Mouse (Mus musculus): ENCODE results near the gene Miga2. TPM values are rescaled to one million over a fixed set of nuclear protein-coding genes. Genes with fewer than 3 reads are reported as not detected.

Miga2 gene
- polyA plus RNA-seq, 1 experiment from 2014 or later, result 8.5 TPM

GRCm38 (mm10) chr2:30380564-30381376, 16.7 kb downstream of the Miga2 start:
- Histone ChIP-seq H3K9ac (peak overlapping the region; percentile 40), H3K27me3 (no peaks in the 10 kb centered on the region), H3K27ac (peak overlapping the region; percentile 85), H3K4me1 (replicated peaks) (peaks cover 61% of the 10 kb centered on the region), H3K4me2 (peak overlapping the region; percentile 27), H3K4me3 (replicated peaks) (no peak overlapping the region), H3K36me3 (peaks cover 88% of the 10 kb centered on the region), H3K9me3 (replicated peaks) (no peaks in the 10 kb centered on the region)
- 66% methylated on average over 10 of the region's 10 CpGs for WGBS (ENCODE audit: insufficient replicate concordance)
- DNase-seq (no peak), ATAC-seq (ENCODE audit: low read depth) (peak; percentile 39)

- no peaks in the 10 kb centered on the region for H3K27me3 ChIP-seq
- peaks cover 83% of the 10 kb centered on the region for H3K36me3 ChIP-seq
- WGBS (ENCODE audit: insufficient replicate concordance), result 63% methylated on average over 4 of the region's 4 CpGs
- DNase-seq (peak; percentile 36), ATAC-seq (ENCODE audit: low read depth) (peak; percentile 75)
- H3K4me3 ChIP-seq (replicated peaks), result no peak overlapping the region
- H3K9ac ChIP-seq, result no peak overlapping the region
- H3K4me2 ChIP-seq, result peak overlapping the region; percentile 27
- peak overlapping the region; percentile 85 for H3K27ac ChIP-seq
- no peaks in the 10 kb centered on the region for H3K9me3 ChIP-seq (replicated peaks)
- H3K4me1 ChIP-seq (replicated peaks), result peaks cover 61% of the 10 kb centered on the region
Measured at GRCm38 (mm10) chr2:30381377-30381725, 17.3 kb downstream of the Miga2 start.

DNA sequence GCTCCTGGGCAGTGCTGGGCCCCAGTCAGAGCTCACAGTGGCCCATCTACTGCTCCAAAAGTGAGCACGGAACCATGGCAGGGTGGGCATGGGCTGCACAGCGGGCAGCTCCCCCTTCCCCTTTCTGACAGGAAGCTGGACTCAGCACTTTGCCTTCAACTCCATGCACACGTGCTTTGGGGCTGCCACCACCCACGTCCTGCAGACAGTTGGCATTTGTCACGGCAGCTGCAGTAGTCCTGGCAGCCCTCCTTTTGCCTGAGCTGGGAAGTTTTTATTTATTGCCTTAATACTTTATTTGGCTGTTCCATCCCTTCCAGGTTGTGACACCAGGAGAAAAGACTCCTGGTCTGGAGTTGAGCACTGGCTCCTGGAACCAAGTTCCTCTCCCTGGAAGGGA, 20.8 kb downstream of the Miga2 start:
- 71% methylated on average over 5 of the region's 5 CpGs for WGBS (ENCODE audit: insufficient replicate concordance)
- no peaks in the 10 kb centered on the region for H3K9me3 ChIP-seq (replicated peaks)
- no peak for DNase-seq
- no peak for ATAC-seq (ENCODE audit: low read depth)
- H3K4me3 ChIP-seq (replicated peaks), result no peak overlapping the region
- H3K36me3 ChIP-seq, result peaks cover 55% of the 10 kb centered on the region
- no peak overlapping the region for H3K4me2 ChIP-seq
- H3K9ac ChIP-seq, result no peak overlapping the region
- H3K27me3 ChIP-seq, result no peaks in the 10 kb centered on the region
- H3K4me1 ChIP-seq (replicated peaks), result peaks cover 42% of the 10 kb centered on the region
- no peak overlapping the region for H3K27ac ChIP-seq

DNA sequence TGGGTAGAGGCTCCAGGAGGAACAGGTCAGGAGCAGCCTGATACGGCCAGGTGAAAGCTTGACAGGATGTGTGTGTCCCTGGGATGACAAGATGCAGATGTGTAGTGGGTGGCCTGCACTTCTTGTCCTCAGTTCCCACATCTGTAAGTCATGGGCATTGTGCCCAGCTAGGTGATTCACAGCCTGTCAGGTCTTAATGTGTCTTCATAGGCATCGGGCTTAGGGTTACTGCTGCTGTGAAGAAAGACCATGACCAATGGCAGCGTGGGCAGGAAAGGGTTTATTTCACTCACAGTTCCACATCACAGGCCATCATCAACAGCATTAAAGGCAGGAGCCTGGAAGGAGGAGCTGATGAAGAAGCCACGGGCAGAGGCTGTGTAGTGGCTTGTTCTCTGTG, 21.6 kb downstream of the Miga2 start:
- peaks cover 34% of the 10 kb centered on the region for H3K4me1 ChIP-seq (replicated peaks)
- no peak overlapping the region for H3K4me2 ChIP-seq
- no peaks in the 10 kb centered on the region for H3K9me3 ChIP-seq (replicated peaks)
- H3K4me3 ChIP-seq (replicated peaks), result no peak overlapping the region
- H3K27ac ChIP-seq, result no peak overlapping the region
- H3K27me3 ChIP-seq, result no peaks in the 10 kb centered on the region
- ATAC-seq (ENCODE audit: low read depth) (no peak), DNase-seq (no peak)
- WGBS (ENCODE audit: insufficient replicate concordance), result 76% methylated on average over 4 of the region's 4 CpGs
- peaks cover 51% of the 10 kb centered on the region for H3K36me3 ChIP-seq
- no peak overlapping the region for H3K9ac ChIP-seq

- no peak overlapping the region for H3K27ac ChIP-seq
- no peaks in the 10 kb centered on the region for H3K9me3 ChIP-seq (replicated peaks)
- DNase-seq (no peak), ATAC-seq (ENCODE audit: low read depth) (no peak)
- no peak overlapping the region for H3K4me2 ChIP-seq
- WGBS (ENCODE audit: insufficient replicate concordance), result 73% methylated on average over 9 of the region's 9 CpGs
- peaks cover 28% of the 10 kb centered on the region for H3K4me1 ChIP-seq (replicated peaks)
- peaks cover 38% of the 10 kb centered on the region for H3K36me3 ChIP-seq
- H3K4me3 ChIP-seq (replicated peaks), result no peak overlapping the region
- H3K27me3 ChIP-seq, result no peaks in the 10 kb centered on the region
- H3K9ac ChIP-seq, result no peak overlapping the region
Measured at GRCm38 (mm10) chr2:30386913-30387312, 22.9 kb downstream of the Miga2 start.

DNA sequence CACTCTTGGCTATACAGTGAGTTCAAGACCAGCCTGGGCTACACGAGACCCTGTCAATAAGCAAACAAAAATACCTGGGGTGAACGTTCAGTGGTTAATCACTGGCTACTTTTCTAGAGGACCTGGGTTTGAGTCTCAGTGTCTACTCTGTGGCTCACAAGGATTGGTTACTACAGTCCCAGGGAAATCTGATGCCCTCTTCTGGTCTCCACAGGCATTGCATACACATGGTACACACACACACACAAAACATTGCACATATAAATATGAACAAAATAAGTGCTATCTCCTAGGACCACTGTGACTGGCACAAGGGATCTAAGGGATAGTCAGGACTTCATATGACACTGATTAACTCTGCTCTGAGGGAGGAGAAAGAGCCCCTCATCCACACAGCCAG, 25.0 kb downstream of the Miga2 start:
- no peak for ATAC-seq (ENCODE audit: low read depth)
- 83% methylated on average over 2 of the region's 2 CpGs for WGBS (ENCODE audit: insufficient replicate concordance)

GRCm38 (mm10) chr2:30392114-30392576, 28.1 kb downstream of the Miga2 start, which contains the start of gene Dolpp1:
TSS of gene Dolpp1 (plus strand) at chr2:30392254.
- DNase-seq, result peak; percentile 98
- whole genome bisulfite sequencing (ENCODE audit: insufficient replicate concordance), result under 1% methylated on average over 40 of the region's 40 CpGs
- Histone ChIP-seq H3K9ac (peak within 1 kb of the TSS; percentile 78), H3K36me3 (peaks cover 27% of the 10 kb centered on the region), H3K4me3 (replicated peaks) (peak within 1 kb of the TSS; percentile 69), H3K27ac (peak within 1 kb of the TSS; percentile 83), H3K27me3 (no peaks in the 10 kb centered on the region), H3K9me3 (replicated peaks) (no peaks in the 10 kb centered on the region), H3K4me2 (peak within 1 kb of the TSS; percentile 79), H3K4me1 (replicated peaks) (peaks cover 38% of the 10 kb centered on the region)
- peak; percentile 98 for ATAC-seq (ENCODE audit: low read depth)

More for the DNA sequence above, 25.0 kb downstream of the Miga2 start:
- Histone ChIP-seq H3K4me3 (replicated peaks) (no peak overlapping the region), H3K4me2 (no peak overlapping the region), H3K27me3 (no peaks in the 10 kb centered on the region), H3K4me1 (replicated peaks) (peaks cover 27% of the 10 kb centered on the region), H3K27ac (no peak overlapping the region), H3K9me3 (replicated peaks) (no peaks in the 10 kb centered on the region), H3K36me3 (peaks cover 20% of the 10 kb centered on the region), H3K9ac (no peak overlapping the region)
- DNase-seq, result no peak

GRCm38 (mm10) chr2:30392577-30393369, 28.7 kb downstream of the Miga2 start:
- no peaks in the 10 kb centered on the region for H3K9me3 ChIP-seq (replicated peaks)
- peak; percentile 53 for DNase-seq
- ATAC-seq (ENCODE audit: low read depth), result peak; percentile 61
- H3K4me3 ChIP-seq (replicated peaks), result peak overlapping the region; percentile 69
- peak overlapping the region; percentile 79 for H3K4me2 ChIP-seq
- peaks cover 33% of the 10 kb centered on the region for H3K36me3 ChIP-seq
- peak overlapping the region; percentile 83 for H3K27ac ChIP-seq
- peaks cover 38% of the 10 kb centered on the region for H3K4me1 ChIP-seq (replicated peaks)
- H3K9ac ChIP-seq, result peak overlapping the region; percentile 78
- under 1% methylated on average over 54 of the region's 54 CpGs for WGBS (ENCODE audit: insufficient replicate concordance)
- H3K27me3 ChIP-seq, result no peaks in the 10 kb centered on the region

DNA sequence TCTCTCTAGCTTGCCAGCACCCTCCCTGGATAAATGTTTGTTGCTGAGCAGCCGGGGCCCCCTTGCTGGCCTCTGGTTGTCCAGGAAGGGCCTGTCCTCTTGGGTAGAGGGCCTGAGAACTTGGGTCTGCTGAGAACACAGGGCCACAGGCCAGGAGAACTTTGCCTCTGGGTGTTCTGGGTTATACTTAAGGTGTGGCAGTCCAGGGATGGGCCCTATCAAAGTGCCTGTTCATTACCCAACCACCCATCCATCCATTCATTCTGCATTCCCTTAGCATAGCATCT, 29.3 kb downstream of the Miga2 start:
- Histone ChIP-seq H3K27ac (peak overlapping the region; percentile 83), H3K4me1 (replicated peaks) (peaks cover 38% of the 10 kb centered on the region), H3K4me2 (peak overlapping the region; percentile 79), H3K36me3 (peaks cover 39% of the 10 kb centered on the region), H3K27me3 (no peaks in the 10 kb centered on the region), H3K4me3 (replicated peaks) (peak overlapping the region; percentile 69), H3K9me3 (replicated peaks) (no peaks in the 10 kb centered on the region), H3K9ac (peak overlapping the region; percentile 78)
- ATAC-seq (ENCODE audit: low read depth) (no peak), DNase-seq (no peak)
- 36% methylated on average over 1 of the region's 1 CpGs for whole genome bisulfite sequencing (ENCODE audit: insufficient replicate concordance)

DNA sequence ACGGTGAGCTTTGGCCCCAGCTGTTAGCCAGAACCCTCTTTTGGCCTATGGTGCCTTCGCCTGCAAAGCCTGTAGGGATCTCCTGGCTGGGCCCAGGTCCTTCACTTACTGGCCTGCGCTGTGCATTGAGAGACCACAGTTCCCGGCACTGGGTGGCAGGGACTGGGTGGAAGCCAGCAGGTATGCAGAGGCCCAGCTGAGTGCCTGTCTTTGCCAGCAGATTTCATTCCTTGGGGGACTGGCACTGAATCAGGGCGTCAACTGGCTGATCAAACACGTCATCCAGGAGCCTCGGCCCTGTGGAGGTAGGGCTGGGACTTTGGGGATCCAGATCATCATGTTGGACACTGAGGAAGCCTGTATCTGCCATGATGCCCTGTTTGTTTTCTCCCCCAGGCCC, 31.7 kb downstream of the Miga2 start:
- H3K4me1 ChIP-seq (replicated peaks), result peaks cover 38% of the 10 kb centered on the region
- no peak overlapping the region for H3K9ac ChIP-seq
- no peaks in the 10 kb centered on the region for H3K9me3 ChIP-seq (replicated peaks)
- no peaks in the 10 kb centered on the region for H3K27me3 ChIP-seq
- H3K4me3 ChIP-seq (replicated peaks), result no peak overlapping the region
- no peak for ATAC-seq (ENCODE audit: low read depth)
- no peak overlapping the region for H3K27ac ChIP-seq
- H3K4me2 ChIP-seq, result no peak overlapping the region
- no peak for DNase-seq
- 82% methylated on average over 7 of the region's 7 CpGs for WGBS (ENCODE audit: insufficient replicate concordance)
- H3K36me3 ChIP-seq, result peaks cover 63% of the 10 kb centered on the region

- DNase-seq, result no peak
- H3K9me3 ChIP-seq (replicated peaks), result no peaks in the 10 kb centered on the region
- WGBS (ENCODE audit: insufficient replicate concordance), result 81% methylated on average over 7 of the region's 7 CpGs
- peaks cover 65% of the 10 kb centered on the region for H3K36me3 ChIP-seq
- peaks cover 36% of the 10 kb centered on the region for H3K4me1 ChIP-seq (replicated peaks)
- no peak overlapping the region for H3K27ac ChIP-seq
- H3K4me2 ChIP-seq, result no peak overlapping the region
- H3K27me3 ChIP-seq, result no peaks in the 10 kb centered on the region
- no peak for ATAC-seq (ENCODE audit: low read depth)
- H3K4me3 ChIP-seq (replicated peaks), result no peak overlapping the region
- no peak overlapping the region for H3K9ac ChIP-seq
Measured at GRCm38 (mm10) chr2:30396246-30396645, 32.2 kb downstream of the Miga2 start.

Measured in liver, embryonic 13.5 days (tissue).